Mouse (Mus musculus) liver, embryonic 11.5 days (tissue): ENCODE data around the gene Rbm15b. TPM values are rescaled to one million over a fixed set of nuclear protein-coding genes. Genes with fewer than 3 reads are reported as not detected.

ENCODE experiments used
- ATAC-seq: fragments of 200-750 bp; cut with Nextera tagmentation; replicated peaks from 2 replicates; pipeline ENCODE4 v1.8.0; 2017; ENCODE audit warnings: moderate number of reproducible peaks, mild to moderate bottlenecking, moderate TSS enrichment, moderate library complexity; ENCODE audit not compliant: low FRiP score
- DNase-seq: peaks from one replicate; pipeline ENCODE4 v3.0.0-alpha.2; 2017; ENCODE audit warnings: low spot score
- H3K27ac ChIP-seq: fragments of 300-500 bp; sonication (generic); 2 replicates; pipeline ENCODE4 v1.5.1; 2014; ENCODE audit warnings: mild to moderate bottlenecking, low read depth, low read length, control low read depth
- H3K27me3 ChIP-seq: fragments of 300-500 bp; sonication (generic); replicated peaks from 2 replicates; pipeline ENCODE4 v1.6.1; 2014; ENCODE audit warnings: low read length, mixed read lengths; ENCODE audit not compliant: control insufficient read depth, insufficient read depth
- H3K36me3 ChIP-seq: fragments of 300-500 bp; sonication (generic); 2 replicates; pipeline ENCODE4 v1.6.1; 2014; ENCODE audit warnings: mild to moderate bottlenecking, low read length, moderate library complexity, mixed read lengths; ENCODE audit not compliant: control insufficient read depth, insufficient read depth
- H3K4me1 ChIP-seq: fragments of 300-500 bp; sonication (generic); replicated peaks from 2 replicates; pipeline ENCODE4 v1.6.1; 2014; ENCODE audit warnings: low read length, mixed read lengths; ENCODE audit not compliant: control insufficient read depth, insufficient read depth
- H3K4me2 ChIP-seq: fragments of 300-500 bp; sonication (generic); 2 replicates; pipeline ENCODE4 v1.6.1; 2014; ENCODE audit warnings: mild to moderate bottlenecking, control low read depth, moderate library complexity
- H3K4me3 ChIP-seq: fragments of 300-500 bp; sonication (generic); 2 replicates; pipeline ENCODE4 v1.5.1; 2014; ENCODE audit warnings: low read depth, low read length, control low read depth
- H3K9ac ChIP-seq: fragments of 300-500 bp; sonication (generic); 2 replicates; pipeline ENCODE4 v1.6.1; 2014; ENCODE audit warnings: low read depth, low read length, control low read depth
- H3K9me3 ChIP-seq: fragments of 300-500 bp; sonication (generic); 2 replicates; pipeline ENCODE4 v1.6.1; 2016; ENCODE audit warnings: low read length, inconsistent platforms, mixed read lengths; ENCODE audit not compliant: control insufficient read depth
- WGBS: fragments of 180-500 bp; shearing (Covaris S2); extraction: QIAGEN DNeasy Blood & Tissue Kit; methylation state at CpG from one replicate; pipeline ENCODE4 v1.1.7; 2014; 5-methylcytosine and 5-hydroxymethylcytosine counted together
- polyA plus RNA-seq: library from polyadenylated mRNA; unstranded; fragments of >200 nt; fragmentation: Nextera tagmentation; extraction: Ambion mirVana; gene quantifications from 2 replicates; pipeline ENCODE4 v1.2.1, GENCODE M21; 2014

Gene Rbm15b
- polyA plus RNA-seq, 1 experiment from 2014 or later, result 10.9 TPM

GRCm38 (mm10) chr9:106879471-106879870 is 7.8 kb downstream of the Rbm15b start:
- ATAC-seq (no peak), DNase-seq (no peak)
- Histone ChIP-seq H3K36me3 (peaks cover 26% of the 10 kb centered on the region), H3K9me3 (no peaks in the 10 kb centered on the region), H3K4me1 (peaks cover 12% of the 10 kb centered on the region), H3K4me2 (no peak overlapping the region), H3K4me3 (no peak overlapping the region), H3K27me3 (no peaks in the 10 kb centered on the region), H3K27ac (no peak overlapping the region), H3K9ac (no peak overlapping the region)
- 79% methylated on average over 4 of the region's 4 CpGs for WGBS

- Histone ChIP-seq H3K27ac (no peak overlapping the region), H3K4me1 (no peaks in the 10 kb centered on the region), H3K9ac (no peak overlapping the region), H3K9me3 (no peaks in the 10 kb centered on the region), H3K27me3 (no peaks in the 10 kb centered on the region), H3K4me2 (no peak overlapping the region), H3K36me3 (peaks cover 20% of the 10 kb centered on the region), H3K4me3 (no peak overlapping the region)
- DNase-seq (no peak), ATAC-seq (no peak)
- WGBS, result 87% methylated on average over 3 of the region's 3 CpGs
Observed at GRCm38 (mm10) chr9:106876666-106877065, 10.6 kb downstream of the Rbm15b start.

DNA sequence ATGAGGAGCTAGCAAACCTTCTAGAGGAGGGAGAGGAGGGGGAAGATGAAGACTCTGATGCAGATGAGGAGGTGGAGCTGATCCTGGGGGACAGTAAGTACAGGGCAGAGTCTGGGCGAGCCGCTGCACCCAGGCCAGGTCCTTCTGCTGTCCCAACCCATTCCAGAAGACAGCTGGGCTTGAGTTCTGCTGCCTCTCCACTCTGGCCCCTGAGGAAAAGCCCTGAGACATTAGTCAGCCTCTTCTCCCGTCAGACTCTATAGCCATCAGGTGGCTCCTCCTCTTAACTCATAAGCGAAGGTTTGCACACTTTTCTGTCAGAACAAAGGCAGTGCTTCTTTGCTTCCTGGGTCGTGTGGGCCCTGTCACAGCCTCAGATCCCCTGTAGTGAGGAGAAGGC is 13.0 kb downstream of the Rbm15b start:
- no peak overlapping the region for H3K9ac ChIP-seq
- H3K36me3 ChIP-seq, result peaks cover 18% of the 10 kb centered on the region
- 86% methylated on average over 5 of the region's 5 CpGs for WGBS
- DNase-seq, result no peak
- no peaks in the 10 kb centered on the region for H3K9me3 ChIP-seq
- no peak overlapping the region for H3K27ac ChIP-seq
- no peak for ATAC-seq
- no peak overlapping the region for H3K4me2 ChIP-seq
- H3K4me1 ChIP-seq, result no peaks in the 10 kb centered on the region
- no peak overlapping the region for H3K4me3 ChIP-seq
- no peaks in the 10 kb centered on the region for H3K27me3 ChIP-seq

GRCm38 (mm10) chr9:106858036-106858435 is 29.2 kb downstream of the Rbm15b start:
- 69% methylated on average over 11 of the region's 11 CpGs for WGBS
- H3K9me3 ChIP-seq, result no peaks in the 10 kb centered on the region
- no peak for DNase-seq
- H3K4me2 ChIP-seq, result no peak overlapping the region
- H3K4me3 ChIP-seq, result no peak overlapping the region
- H3K9ac ChIP-seq, result no peak overlapping the region
- H3K27ac ChIP-seq, result no peak overlapping the region
- H3K27me3 ChIP-seq, result no peaks in the 10 kb centered on the region
- no peak for ATAC-seq
- peaks cover 36% of the 10 kb centered on the region for H3K36me3 ChIP-seq
- no peaks in the 10 kb centered on the region for H3K4me1 ChIP-seq

- WGBS, result 79% methylated on average over 3 of the region's 3 CpGs
- no peaks in the 10 kb centered on the region for H3K9me3 ChIP-seq
Observed at GRCm38 (mm10) chr9:106856664-106857063, 30.6 kb downstream of the Rbm15b start.

GRCm38 (mm10) chr9:106842800-106843199 is 44.4 kb downstream of the Rbm15b start:
- ATAC-seq (no peak), DNase-seq (no peak)
- Histone ChIP-seq H3K4me3 (no peak overlapping the region), H3K27me3 (no peaks in the 10 kb centered on the region), H3K36me3 (peaks cover 39% of the 10 kb centered on the region), H3K4me1 (no peaks in the 10 kb centered on the region), H3K4me2 (no peak overlapping the region), H3K9ac (no peak overlapping the region), H3K27ac (no peak overlapping the region), H3K9me3 (no peaks in the 10 kb centered on the region)
- 87% methylated on average over 6 of the region's 6 CpGs for WGBS

More at GRCm38 (mm10) chr9:106856664-106857063, 30.6 kb downstream of the Rbm15b start:
- DNase-seq (no peak), ATAC-seq (no peak)
- Histone ChIP-seq H3K27me3 (no peaks in the 10 kb centered on the region), H3K27ac (no peak overlapping the region), H3K9ac (no peak overlapping the region), H3K4me1 (no peaks in the 10 kb centered on the region), H3K36me3 (peaks cover 33% of the 10 kb centered on the region), H3K4me2 (no peak overlapping the region), H3K4me3 (no peak overlapping the region)

- no peaks in the 10 kb centered on the region for H3K4me1 ChIP-seq
- no peak for ATAC-seq
- H3K36me3 ChIP-seq, result peaks cover 43% of the 10 kb centered on the region
- WGBS, result 91% methylated on average over 1 of the region's 1 CpGs
- DNase-seq, result no peak
- H3K27me3 ChIP-seq, result no peaks in the 10 kb centered on the region
- H3K27ac ChIP-seq, result no peak overlapping the region
- H3K4me3 ChIP-seq, result no peak overlapping the region
- H3K4me2 ChIP-seq, result no peak overlapping the region
- no peak overlapping the region for H3K9ac ChIP-seq
- no peaks in the 10 kb centered on the region for H3K9me3 ChIP-seq
Observed at GRCm38 (mm10) chr9:106840569-106840968, 46.7 kb downstream of the Rbm15b start.

Other genes starting within 250 kb of the Rbm15b start
- gene Grm2, start 231.3 kb downstream of the Rbm15b start, polyA plus RNA-seq, result not detected in 2 replicates
- 29.3 and 33.1 TPM in 2 replicates for gene Tex264, start 201.5 kb downstream of the Rbm15b start, polyA plus RNA-seq
- 4.0 and 4.5 TPM in 2 replicates for gene Rad54l2, start 98.2 kb downstream of the Rbm15b start, polyA plus RNA-seq
- 35.5 and 45.4 TPM in 2 replicates for gene Dcaf1, start 65.6 kb downstream of the Rbm15b start, polyA plus RNA-seq
- 352 TPM in 2 replicates for gene Manf, start 4.6 kb upstream of the Rbm15b start, polyA plus RNA-seq